Mouse (Mus musculus) 3134 (cell line): ENCODE measurements at regions not wholly inside any gene's neighbourhood (a gene's known extent, or its start where the extent isn't known, plus 50 kb on each side); places are given as distances from the start of the nearest gene placed in this dataset.
A peak's percentile ranks its signal among the peaks of the same experiment; 100 is the strongest.
"Not testable (repeated sequence)": the region's sequence is repeated elsewhere in the genome, so short reads cannot be mapped to it uniquely, and the experiment has no call there.

Experiments
- DNase-seq: peaks from one replicate; pipeline ENCODE4 v3.0.0-alpha.2; 2011; ENCODE audit warnings: low spot score; ENCODE audit not compliant: insufficient read length; ENCODE audit errors: extremely low read depth

GRCm38 (mm10) chr3:117265790-117266189 is 94.9 kb downstream of the Plppr4 start:
- no peak for DNase-seq

GRCm38 (mm10) chr3:117247833-117248232 is 112.8 kb downstream of the Plppr4 start:
- no peak for DNase-seq

- DNase-seq: no peak
These were observed 118.9 kb downstream of the Plppr4 start for GRCm38 (mm10) chr3:117241810-117242209.

GRCm38 (mm10) chr3:117226616-117227015 is 134.1 kb downstream of the Plppr4 start:
- DNase-seq: no peak

- DNase-seq: no peak
These were observed 135.6 kb downstream of the Plppr4 start for GRCm38 (mm10) chr3:117225041-117225440.

GRCm38 (mm10) chr3:117217952-117218351 is 142.7 kb downstream of the Plppr4 start:
- DNase-seq: no peak

GRCm38 (mm10) chr3:117191903-117192302 is 168.8 kb downstream of the Plppr4 start:
- DNase-seq: no peak

GRCm38 (mm10) chr3:117188782-117189500 is 171.7 kb downstream of the Plppr4 start:
- DNase-seq: no peak

GRCm38 (mm10) chr3:117183654-117184184 is 177.0 kb downstream of the Plppr4 start:
- DNase-seq: no peak

GRCm38 (mm10) chr3:117169740-117170139 is 190.9 kb downstream of the Plppr4 start:
- no peak for DNase-seq

- DNase-seq: no peak
These were observed 194.3 kb upstream of the Palmd start for GRCm38 (mm10) chr3:117163046-117163445.

GRCm38 (mm10) chr3:117160689-117161088 is 191.9 kb upstream of the Palmd start:
- not testable (repeated sequence) for DNase-seq

GRCm38 (mm10) chr3:117155274-117155673 is 186.5 kb upstream of the Palmd start:
- DNase-seq: peak; percentile 7

- DNase-seq: no peak
These were observed 184.3 kb upstream of the Palmd start for GRCm38 (mm10) chr3:117153011-117153473.

GRCm38 (mm10) chr3:117152414-117152813 is 183.6 kb upstream of the Palmd start:
- DNase-seq: no peak

- DNase-seq: no peak
These were observed 178.6 kb upstream of the Palmd start for GRCm38 (mm10) chr3:117147414-117147813.

- DNase-seq: peak; percentile 7
These were observed 171.0 kb upstream of the Palmd start for GRCm38 (mm10) chr3:117139835-117140234.

GRCm38 (mm10) chr3:117138720-117139119 is 169.9 kb upstream of the Palmd start:
- DNase-seq: no peak

GRCm38 (mm10) chr3:117132897-117133296 is 164.1 kb upstream of the Palmd start:
- no peak for DNase-seq

- no peak for DNase-seq
These were observed 153.4 kb upstream of the Palmd start for GRCm38 (mm10) chr3:117122211-117122610.

GRCm38 (mm10) chr3:117120086-117121055 is 151.6 kb upstream of the Palmd start:
- peak; percentile 13 for DNase-seq
